Mouse (Mus musculus) heart, embryonic 10.5 days (tissue): ENCODE results near the gene Rab17. TPM values are rescaled to one million over a fixed set of nuclear protein-coding genes. Genes with fewer than 3 reads are reported as not detected.

Experiments used
- DNase-seq: peaks from one replicate; pipeline ENCODE4 v3.0.0-alpha.2; 2017; ENCODE audit warnings: low spot score
- H3K27ac ChIP-seq: fragments of 300-500 bp; sonication (generic); 2 replicates; pipeline ENCODE4 v1.5.1; 2016; ENCODE audit warnings: mild to moderate bottlenecking
- H3K27me3 ChIP-seq: fragments of 300-500 bp; sonication (generic); 2 replicates; pipeline ENCODE4 v1.6.1; 2016; ENCODE audit warnings: mild to moderate bottlenecking; ENCODE audit not compliant: poor library complexity, insufficient read depth, severe bottlenecking
- H3K36me3 ChIP-seq: fragments of 300-500 bp; sonication (generic); 2 replicates; pipeline ENCODE4 v1.6.1; 2016; ENCODE audit warnings: mild to moderate bottlenecking, moderate library complexity
- H3K4me1 ChIP-seq: fragments of 300-500 bp; sonication (generic); 2 replicates; pipeline ENCODE4 v1.6.1; 2016; ENCODE audit warnings: mild to moderate bottlenecking
- H3K4me3 ChIP-seq: fragments of 300-500 bp; sonication (generic); 2 replicates; pipeline ENCODE4 v1.5.1; 2016; ENCODE audit warnings: mild to moderate bottlenecking, moderate library complexity
- H3K9me3 ChIP-seq: fragments of 300-500 bp; sonication (generic); 2 replicates; pipeline ENCODE4 v1.6.1; 2016; ENCODE audit warnings: mild to moderate bottlenecking, moderate library complexity
- WGBS: fragments of 180-500 bp; shearing (Covaris S2); methylation state at CpG from one replicate; pipeline ENCODE4 v1.1.7; 2016; 5-methylcytosine and 5-hydroxymethylcytosine counted together
- polyA plus RNA-seq: library from polyadenylated mRNA; unstranded; fragments of >200 nt; fragmentation: Nextera tagmentation; extraction: Ambion mirVana; gene quantifications from 2 replicates; pipeline ENCODE4 v1.2.1, GENCODE M21; 2016

Gene Rab17
- polyA plus RNA-seq, 1 experiment from 2014 or later, result 0.94 TPM

- peak overlapping the region; percentile 12; the same call in 1 of the 2 replicates for H3K27ac ChIP-seq
- 91% methylated on average over 4 of the region's 4 CpGs for WGBS
- H3K9me3 ChIP-seq, result no peaks in the 10 kb centered on the region
- DNase-seq, result no peak
- no peaks in the 10 kb centered on the region for H3K27me3 ChIP-seq
- H3K36me3 ChIP-seq, result no peaks in the 10 kb centered on the region
- H3K4me1 ChIP-seq, result peaks cover 52% of the 10 kb centered on the region
- H3K4me3 ChIP-seq, result no peak overlapping the region
Measured at GRCm38 (mm10) chr1:90975960-90976359, 6.5 kb upstream of the Rab17 start.

- no peak for DNase-seq
- Histone ChIP-seq H3K4me3 (no peak overlapping the region), H3K4me1 (peaks cover 53% of the 10 kb centered on the region), H3K36me3 (no peaks in the 10 kb centered on the region), H3K27me3 (no peaks in the 10 kb centered on the region), H3K27ac (peak overlapping the region; percentile 67), H3K9me3 (no peaks in the 10 kb centered on the region)
- WGBS, result 30% methylated on average over 12 of the region's 12 CpGs
Measured at GRCm38 (mm10) chr1:90974906-90975649, 5.6 kb upstream of the Rab17 start.

- Histone ChIP-seq H3K27ac (peak overlapping the region; percentile 85), H3K9me3 (no peaks in the 10 kb centered on the region), H3K36me3 (no peaks in the 10 kb centered on the region), H3K4me3 (no peak overlapping the region), H3K27me3 (no peaks in the 10 kb centered on the region), H3K4me1 (peaks cover 65% of the 10 kb centered on the region)
- no peak for DNase-seq
- 89% methylated on average over 2 of the region's 2 CpGs for WGBS
Measured at GRCm38 (mm10) chr1:90973574-90973911, 4.1 kb upstream of the Rab17 start.

- Histone ChIP-seq H3K27me3 (no peaks in the 10 kb centered on the region), H3K4me3 (peak overlapping the region; percentile 12; the same call in 1 of the 2 replicates), H3K36me3 (no peaks in the 10 kb centered on the region), H3K4me1 (peaks cover 66% of the 10 kb centered on the region), H3K9me3 (no peaks in the 10 kb centered on the region), H3K27ac (peak overlapping the region; percentile 85)
- peak; percentile 93 for DNase-seq
- WGBS, result 15% methylated on average over 9 of the region's 9 CpGs
Measured at GRCm38 (mm10) chr1:90972911-90973573, 3.6 kb upstream of the Rab17 start.

- H3K36me3 ChIP-seq, result no peaks in the 10 kb centered on the region
- 80% methylated on average over 10 of the region's 10 CpGs for WGBS
- no peak for DNase-seq
- peak overlapping the region; percentile 44; the same call in 1 of the 2 replicates for H3K27ac ChIP-seq
- no peak overlapping the region for H3K4me3 ChIP-seq
- peaks cover 60% of the 10 kb centered on the region for H3K4me1 ChIP-seq
- H3K9me3 ChIP-seq, result no peaks in the 10 kb centered on the region
- H3K27me3 ChIP-seq, result peaks cover 4% of the 10 kb centered on the region; the same call in 1 of the 2 replicates
Measured at GRCm38 (mm10) chr1:90969881-90970390, 475 bp upstream of the Rab17 start.

- H3K36me3 ChIP-seq, result no peaks in the 10 kb centered on the region
- 81% methylated on average over 4 of the region's 4 CpGs for WGBS
- H3K9me3 ChIP-seq, result no peaks in the 10 kb centered on the region
- DNase-seq, result no peak
- H3K4me1 ChIP-seq, result peaks cover 52% of the 10 kb centered on the region
- H3K4me3 ChIP-seq, result no peak overlapping the region
- H3K27me3 ChIP-seq, result peaks cover 4% of the 10 kb centered on the region; the same call in 1 of the 2 replicates
- H3K27ac ChIP-seq, result no peak overlapping the region
Measured at GRCm38 (mm10) chr1:90968649-90969048, 812 bp downstream of the Rab17 start.

- Histone ChIP-seq H3K36me3 (no peaks in the 10 kb centered on the region), H3K4me1 (peaks cover 50% of the 10 kb centered on the region), H3K27me3 (peaks cover 12% of the 10 kb centered on the region), H3K4me3 (no peak overlapping the region), H3K9me3 (no peaks in the 10 kb centered on the region), H3K27ac (peak overlapping the region; percentile 33; the same call in 1 of the 2 replicates)
- DNase-seq, result no peak
- WGBS, result 73% methylated on average over 7 of the region's 7 CpGs
Measured at GRCm38 (mm10) chr1:90967583-90967982, 1.9 kb downstream of the Rab17 start.

GRCm38 (mm10) chr1:90962994-90963393 lies 6.5 kb downstream of the Rab17 start:
- peaks cover 24% of the 10 kb centered on the region for H3K4me1 ChIP-seq
- WGBS, result 38% methylated on average over 3 of the region's 3 CpGs
- H3K9me3 ChIP-seq, result no peaks in the 10 kb centered on the region
- H3K36me3 ChIP-seq, result no peaks in the 10 kb centered on the region
- H3K27me3 ChIP-seq, result peaks cover 48% of the 10 kb centered on the region
- no peak for DNase-seq
- no peak overlapping the region for H3K4me3 ChIP-seq
- no peak overlapping the region for H3K27ac ChIP-seq

GRCm38 (mm10) chr1:90962526-90962925 lies 6.9 kb downstream of the Rab17 start:
- Histone ChIP-seq H3K27me3 (peaks cover 53% of the 10 kb centered on the region), H3K27ac (no peak overlapping the region), H3K4me1 (peaks cover 19% of the 10 kb centered on the region), H3K36me3 (no peaks in the 10 kb centered on the region), H3K4me3 (no peak overlapping the region), H3K9me3 (no peaks in the 10 kb centered on the region)
- DNase-seq, result no peak
- 22% methylated on average over 4 of the region's 4 CpGs for WGBS

GRCm38 (mm10) chr1:90956245-90957096 lies 13.0 kb downstream of the Rab17 start:
- Histone ChIP-seq H3K9me3 (no peaks in the 10 kb centered on the region), H3K4me3 (no peak overlapping the region), H3K4me1 (peaks cover 3% of the 10 kb centered on the region; the same call in 1 of the 2 replicates), H3K27me3 (peaks cover 53% of the 10 kb centered on the region), H3K27ac (no peak overlapping the region), H3K36me3 (no peaks in the 10 kb centered on the region)
- DNase-seq, result no peak
- 26% methylated on average over 7 of the region's 7 CpGs for WGBS

GRCm38 (mm10) chr1:90953688-90954087 lies 15.8 kb downstream of the Rab17 start:
- Histone ChIP-seq H3K4me3 (no peak overlapping the region), H3K36me3 (no peaks in the 10 kb centered on the region), H3K27me3 (peaks cover 37% of the 10 kb centered on the region), H3K27ac (no peak overlapping the region), H3K9me3 (no peaks in the 10 kb centered on the region), H3K4me1 (peaks cover 3% of the 10 kb centered on the region; the same call in 1 of the 2 replicates)
- WGBS, result 84% methylated on average over 11 of the region's 11 CpGs
- no peak for DNase-seq

GRCm38 (mm10) chr1:90952808-90953207 lies 16.7 kb downstream of the Rab17 start, which contains the start of gene Prlh:
Gene Prlh (plus strand): TSS chr1:90953108.
- DNase-seq, result no peak
- Histone ChIP-seq H3K36me3 (no peaks in the 10 kb centered on the region), H3K27me3 (peaks cover 28% of the 10 kb centered on the region), H3K4me3 (no peak within 1 kb of the TSS), H3K27ac (no peak within 1 kb of the TSS), H3K9me3 (no peaks in the 10 kb centered on the region), H3K4me1 (peaks cover 3% of the 10 kb centered on the region; the same call in 1 of the 2 replicates)
- WGBS, result 78% methylated on average over 8 of the region's 8 CpGs
